In the genomic region with DNA sequence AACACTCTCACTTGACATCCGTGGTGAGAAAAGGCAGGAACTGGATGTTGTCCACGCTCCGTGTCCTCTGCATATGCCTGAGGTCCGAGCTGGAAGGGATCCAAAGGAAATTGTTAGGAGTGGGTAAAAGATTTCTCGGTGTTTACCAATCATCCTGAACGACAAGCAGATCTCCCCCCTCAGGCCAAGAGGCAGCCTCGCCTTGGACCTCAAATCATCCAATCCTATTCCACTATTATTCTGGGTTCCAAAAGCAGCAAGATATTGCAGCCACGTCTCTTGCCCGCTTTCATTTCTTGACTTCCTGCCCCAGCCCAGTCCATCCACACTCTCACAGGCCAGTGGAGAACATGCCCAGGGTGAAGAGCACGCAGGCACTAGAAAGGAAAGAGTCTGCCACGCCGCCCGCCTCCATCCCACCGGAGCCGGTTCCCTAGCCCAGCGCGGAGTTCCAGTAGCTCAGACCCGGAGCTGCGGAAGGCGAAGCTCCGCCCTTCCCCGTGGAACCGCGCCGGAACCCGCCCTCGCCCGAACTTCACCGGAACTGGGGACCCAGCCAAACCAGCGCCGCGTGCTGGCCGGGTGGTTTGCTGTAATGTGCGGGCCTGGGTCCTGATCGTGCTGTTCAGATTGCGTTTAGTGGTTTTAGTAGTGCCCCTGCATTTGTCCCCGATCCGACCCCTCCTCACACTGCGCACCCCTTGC, we compare ENCODE assay signal across 8 mouse cellular contexts. TPM values are rescaled to one million over a fixed set of nuclear protein-coding genes. Genes with fewer than 3 reads are reported as not detected.
DNase-seq lines count a peak whose midpoint lies in the region; ATAC-seq and TF ChIP-seq lines count a peak whose summit lies in the region.

A gene (minus strand): TSS at position 520 of the 705 bp plus-strand sequence.

- peak within 1 kb of the TSS; percentile 86 for H3K4me2 ChIP-seq in forebrain, postnatal 0 days (ENCODE audit: low read depth)
- H3K4me2 ChIP-seq in lung, postnatal 0 days (replicated peaks; ENCODE audit: low read depth, low read length) = peak within 1 kb of the TSS; percentile 59

- peaks cover 3% of the 10 kb centered on the region for H3K4me1 ChIP-seq in ES-Bruce4 (ENCODE audit: control insufficient read depth, insufficient read depth, low read length)
- H3K4me1 ChIP-seq in forebrain, postnatal 0 days (ENCODE audit: insufficient read depth) = peaks cover 25% of the 10 kb centered on the region
- peaks cover 16% of the 10 kb centered on the region; the same call in 1 of the 2 replicates for H3K4me1 ChIP-seq in lung, postnatal 0 days (ENCODE audit: insufficient read depth, low read depth, low read length)

- peak; percentile 64 for TF ChIP-seq POLR2A in ES-Bruce4 (IDR thresholded peaks at IDR 0.05; ENCODE audit: insufficient read depth, low read length)

- no peaks in the 10 kb centered on the region for H3K9me3 ChIP-seq in ES-Bruce4 (replicated peaks; ENCODE audit: control insufficient read depth, insufficient read depth, low read length, poor library complexity, severe bottlenecking)
- no peaks in the 10 kb centered on the region for H3K9me3 ChIP-seq in forebrain, postnatal 0 days (ENCODE audit: low read length)
- no peaks in the 10 kb centered on the region for H3K9me3 ChIP-seq in lung, postnatal 0 days (ENCODE audit: low read length)

- TF ChIP-seq EP300 in ES-Bruce4 (IDR thresholded peaks at IDR 0.05; ENCODE audit: insufficient read depth, low read depth, low read length) = no peak
- TF ChIP-seq EP300 in lung, postnatal 0 days (IDR thresholded peaks at IDR 0.05) = no peak

- DNase-seq in cerebellum, adult 18-20 months = peak; percentile 87 to 89
- peak; percentile 87 for DNase-seq in forebrain, postnatal 0 days
- peak; percentile 93 for DNase-seq in heart, postnatal 4 days
- DNase-seq in layer of hippocampus, adult 8-10 months (ENCODE audit: low spot score in 2 of 2) = peak; percentile 60 to 80
- peak; percentile 83 for DNase-seq in lung, postnatal 0 days (ENCODE audit: low spot score)
- DNase-seq in ovary, postnatal 14 days (ENCODE audit: low spot score) = peak; percentile 84
- DNase-seq in thymus, postnatal 25 days = peak; percentile 86

- H3K9ac ChIP-seq in ES-Bruce4 (ENCODE audit: low read depth, poor library complexity, severe bottlenecking) = peak within 1 kb of the TSS; percentile 53
- peak within 1 kb of the TSS; percentile 70 for H3K9ac ChIP-seq in forebrain, postnatal 0 days
- peak within 1 kb of the TSS; percentile 41 for H3K9ac ChIP-seq in lung, postnatal 0 days (replicated peaks; ENCODE audit: low read depth)

- 3% methylated on average over 39 of the region's 39 CpGs for WGBS in forebrain, postnatal 0 days
- 3% methylated on average over 34 of the region's 39 CpGs for WGBS in lung, postnatal 0 days

- H3K36me3 ChIP-seq in ES-Bruce4 (ENCODE audit: control insufficient read depth, insufficient read depth, low read length, poor library complexity, severe bottlenecking) = no peaks in the 10 kb centered on the region
- no peaks in the 10 kb centered on the region for H3K36me3 ChIP-seq in forebrain, postnatal 0 days (ENCODE audit: insufficient read depth)
- peaks cover 18% of the 10 kb centered on the region for H3K36me3 ChIP-seq in lung, postnatal 0 days (ENCODE audit: insufficient read depth, low read length)

- H3K27ac ChIP-seq in ES-Bruce4 (ENCODE audit: insufficient read depth, low read length) = no peak within 1 kb of the TSS
- peak within 1 kb of the TSS; percentile 74 for H3K27ac ChIP-seq in forebrain, postnatal 0 days (ENCODE audit: low read depth, low read length)
- peak within 1 kb of the TSS; percentile 79 for H3K27ac ChIP-seq in lung, postnatal 0 days (ENCODE audit: low read length)

- peak; percentile 80 for ATAC-seq in forebrain, postnatal 0 days
- ATAC-seq in lung, postnatal 0 days = peak; percentile 69

- TF ChIP-seq CTCF in ES-Bruce4 (IDR thresholded peaks at IDR 0.05; ENCODE audit: low read depth, low read length) = peak; percentile 22
- TF ChIP-seq CTCF in forebrain, postnatal 0 days (IDR thresholded peaks at IDR 0.05; ENCODE audit: low read depth) = peak; percentile 71
- peak; percentile 73 for TF ChIP-seq CTCF in lung, postnatal 0 days (IDR thresholded peaks at IDR 0.05)

- peak within 1 kb of the TSS; percentile 66 for H3K4me3 ChIP-seq in ES-Bruce4 (ENCODE audit: low read depth, low read length)
- peak within 1 kb of the TSS; percentile 56 for H3K4me3 ChIP-seq in forebrain, postnatal 0 days (ENCODE audit: low read depth, low read length)
- peak within 1 kb of the TSS; percentile 52 for H3K4me3 ChIP-seq in lung, postnatal 0 days (ENCODE audit: low read depth, low read length)

- H3K27me3 ChIP-seq in ES-Bruce4 (ENCODE audit: control insufficient read depth, insufficient read depth, low read length, poor library complexity, severe bottlenecking) = no peaks in the 10 kb centered on the region
- no peaks in the 10 kb centered on the region for H3K27me3 ChIP-seq in forebrain, postnatal 0 days (ENCODE audit: insufficient read depth, low read length)
- no peaks in the 10 kb centered on the region for H3K27me3 ChIP-seq in lung, postnatal 0 days (replicated peaks; ENCODE audit: insufficient read depth, low read length)

RNA-seq across cellular contexts. Expression of the gene that starts here (rescaled TPM):
- 34.5 and 35.7 TPM in 2 replicates for polyA plus RNA-seq in ES-Bruce4 (2011; ENCODE audit: insufficient read depth, insufficient read length, low read depth, missing spikeins)
- total RNA-seq in forebrain, postnatal 0 days (2014; rRNA removed) = 22.1 and 26.7 TPM in 2 replicates
- polyA plus RNA-seq in forebrain, postnatal 0 days (2015; fragmentation: Nextera tagmentation; extraction: Ambion mirVana) = 34.8 and 36.8 TPM in 2 replicates
- total RNA-seq in heart, postnatal 4 days (2021) = 10 to 100 TPM; 24.9 to 28.0 TPM
- total RNA-seq in layer of hippocampus, adult 8-10 months (2022) = 10 to 100 TPM; 51.8 to 69.9 (median 58.2) TPM
- polyA plus RNA-seq in lung, postnatal 0 days (2015; fragmentation: Nextera tagmentation; extraction: Ambion mirVana) = 95.7 and 96.4 TPM in 2 replicates

Comparison
In these comparisons a context has a peak if more than half of its experiments do, and no peak if none do; other contexts are left out.
1. CTCF ChIP-seq: peak in every context shown above with its lines; median percentile 73 in lung, postnatal 0 days; 71 in forebrain, postnatal 0 days; 22 in ES-Bruce4.